Mouse (Mus musculus) limb, embryonic 14.5 days (tissue): ENCODE data around the gene Lax1. TPM values are rescaled to one million over a fixed set of nuclear protein-coding genes. Genes with fewer than 3 reads are reported as not detected.
"Not testable (repeated sequence)": the region's sequence is repeated elsewhere in the genome, so short reads cannot be mapped to it uniquely, and the experiment has no call there.

Experiments
- ATAC-seq: fragments of 200-750 bp; cut with Nextera tagmentation; 2 replicates; pipeline ENCODE4 v1.8.0; 2017; ENCODE audit warnings: low read depth, moderate number of reproducible peaks, moderate TSS enrichment; ENCODE audit not compliant: low FRiP score
- DNase-seq: peaks from one replicate; pipeline ENCODE4 v3.0.0-alpha.2; 2015; ENCODE audit warnings: low spot score
- H3K27ac ChIP-seq: fragments of 300-500 bp; sonication (generic); replicated peaks from 2 replicates; pipeline ENCODE4 v1.5.1; 2014; ENCODE audit warnings: low read depth, mild to moderate bottlenecking, low read length, moderate library complexity, mixed read lengths
- H3K27me3 ChIP-seq: fragments of 300-500 bp; sonication (generic); 2 replicates; pipeline ENCODE4 v1.6.1; 2014; ENCODE audit warnings: low read length, mixed read lengths; ENCODE audit not compliant: control insufficient read depth, insufficient read depth
- H3K36me3 ChIP-seq: fragments of 300-500 bp; sonication (generic); 2 replicates; pipeline ENCODE4 v1.6.1; 2014; ENCODE audit warnings: mild to moderate bottlenecking, low read length, moderate library complexity, mixed read lengths; ENCODE audit not compliant: control insufficient read depth, insufficient read depth
- H3K4me1 ChIP-seq: fragments of 300-500 bp; sonication (generic); 2 replicates; pipeline ENCODE4 v1.6.1; 2014; ENCODE audit warnings: antibody characterized with exemption, low read length, mixed read lengths; ENCODE audit not compliant: control insufficient read depth, insufficient read depth
- H3K4me2 ChIP-seq: fragments of 300-500 bp; sonication (generic); replicated peaks from 2 replicates; pipeline ENCODE4 v1.6.1; 2014; ENCODE audit warnings: low read depth, mild to moderate bottlenecking, low read length, moderate library complexity; ENCODE audit not compliant: severe bottlenecking
- H3K4me3 ChIP-seq: fragments of 300-500 bp; sonication (generic); replicated peaks from 2 replicates; pipeline ENCODE4 v1.5.1; 2014; ENCODE audit warnings: low read length
- H3K9ac ChIP-seq: fragments of 300-500 bp; sonication (generic); 2 replicates; pipeline ENCODE4 v1.6.1; 2014; ENCODE audit warnings: mild to moderate bottlenecking, low read depth, low read length, moderate library complexity; ENCODE audit not compliant: severe bottlenecking
- H3K9me3 ChIP-seq: fragments of 300-500 bp; sonication (generic); 2 replicates; pipeline ENCODE4 v1.6.1; 2016; ENCODE audit warnings: low read length; ENCODE audit not compliant: control insufficient read depth
- POLR2A ChIP-seq: fragments of 200-500 bp; IDR thresholded peaks from 2 replicates; pipeline ENCODE4 v1.8.0; 2012; ENCODE audit warnings: inconsistent platforms, mild to moderate bottlenecking, moderate library complexity, borderline replicate concordance; ENCODE audit not compliant: insufficient read depth, insufficient read length; ENCODE audit errors: extremely low read depth
- WGBS: fragments of 180-500 bp; shearing (Covaris S2); extraction: QIAGEN DNeasy Blood & Tissue Kit; methylation state at CpG from one replicate; pipeline ENCODE4 v1.1.7; 2014; 5-methylcytosine and 5-hydroxymethylcytosine counted together
- polyA plus RNA-seq, 2 experiments: library from polyadenylated mRNA; depleted of rRNA in 1 of 2; stranded (reverse) in 1 of 2; unstranded in 1 of 2; fragments of >200 nt; fragmentation: Nextera tagmentation in 1 of 2; extraction: Ambion mirVana in 1 of 2; gene quantifications; 2 replicates each; pipeline versions ENCODE4 v1.2.1 to v1.2.3; 2012 to 2014

Lax1 gene
- polyA plus RNA-seq, 2 experiments, result 0.18 to 1.7 TPM

DNA sequence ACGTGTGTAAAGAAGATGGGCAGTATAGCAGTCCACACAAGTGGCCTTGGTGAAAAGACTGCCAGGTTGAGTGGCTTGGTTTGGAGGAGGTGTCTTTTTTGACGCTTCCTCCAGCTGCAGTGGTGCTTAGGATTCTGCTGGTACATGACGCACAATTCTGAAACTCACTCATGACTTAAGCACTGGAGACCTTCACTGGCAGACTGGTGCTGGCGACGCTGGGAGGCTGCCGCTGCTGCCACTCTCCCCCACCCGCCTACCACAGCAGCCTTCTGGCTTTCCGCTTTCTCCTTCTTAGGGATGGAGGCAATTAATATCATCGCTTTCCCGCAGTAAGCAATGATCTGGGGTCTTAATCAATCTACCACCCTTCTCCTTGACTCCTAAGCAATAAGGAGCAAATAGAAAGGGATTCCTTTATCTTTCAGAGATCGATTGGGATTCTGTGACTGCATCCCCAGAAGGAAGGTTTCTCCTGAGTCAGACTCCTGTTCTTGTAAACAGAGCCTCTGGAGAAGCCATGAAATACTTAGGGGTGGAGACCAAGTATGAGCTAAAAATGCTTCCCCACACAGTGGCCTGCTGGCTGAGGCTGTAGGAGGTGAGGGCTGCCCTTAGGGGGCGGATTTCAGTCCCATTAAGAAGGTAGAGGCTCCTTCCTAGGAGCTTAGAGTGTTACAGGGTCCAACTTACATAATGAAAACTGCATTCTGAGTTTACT, 22.5 kb upstream of the Lax1 start:
- peaks cover 20% of the 10 kb centered on the region for H3K4me1 ChIP-seq
- no peak overlapping the region for H3K9ac ChIP-seq
- no peaks in the 10 kb centered on the region for H3K27me3 ChIP-seq
- H3K9me3 ChIP-seq, result no peaks in the 10 kb centered on the region
- peaks cover 22% of the 10 kb centered on the region for H3K36me3 ChIP-seq
- peak overlapping the region; percentile 43; the same call in 1 of the 2 replicates for H3K27ac ChIP-seq
- ATAC-seq, result no peak
- 34% methylated on average over 12 of the region's 12 CpGs for WGBS
- no peak overlapping the region for H3K4me3 ChIP-seq
- no peak overlapping the region for H3K4me2 ChIP-seq
- no peak for DNase-seq
- no peak for TF ChIP-seq POLR2A

DNA sequence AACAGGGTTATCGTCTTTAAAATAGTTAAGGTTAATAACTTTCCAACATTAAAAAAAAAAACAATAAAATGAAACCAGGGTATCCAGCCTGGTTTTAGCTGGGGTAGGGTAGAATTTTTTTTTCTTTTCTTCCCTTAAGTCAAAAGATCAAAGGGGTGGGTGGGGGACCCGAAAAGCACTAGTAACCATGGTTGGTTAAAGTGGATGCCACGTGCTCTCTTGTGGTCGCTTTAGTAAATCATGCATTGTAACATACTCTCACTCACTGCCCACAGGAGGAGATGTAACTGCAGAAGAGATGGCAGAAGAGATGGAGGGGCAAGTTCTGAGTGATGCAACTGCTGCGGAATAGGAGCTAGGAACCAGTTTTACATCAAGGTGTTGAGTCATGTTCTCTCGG, 21.5 kb upstream of the Lax1 start:
- no peak overlapping the region for H3K9ac ChIP-seq
- no peak overlapping the region for H3K27ac ChIP-seq
- no peak overlapping the region for H3K4me2 ChIP-seq
- H3K36me3 ChIP-seq, result peaks cover 18% of the 10 kb centered on the region
- 32% methylated on average over 6 of the region's 6 CpGs for WGBS
- DNase-seq, result no peak
- no peak overlapping the region for H3K4me3 ChIP-seq
- no peak for TF ChIP-seq POLR2A
- H3K4me1 ChIP-seq, result peaks cover 20% of the 10 kb centered on the region
- no peaks in the 10 kb centered on the region for H3K9me3 ChIP-seq
- ATAC-seq, result no peak
- H3K27me3 ChIP-seq, result no peaks in the 10 kb centered on the region

DNA sequence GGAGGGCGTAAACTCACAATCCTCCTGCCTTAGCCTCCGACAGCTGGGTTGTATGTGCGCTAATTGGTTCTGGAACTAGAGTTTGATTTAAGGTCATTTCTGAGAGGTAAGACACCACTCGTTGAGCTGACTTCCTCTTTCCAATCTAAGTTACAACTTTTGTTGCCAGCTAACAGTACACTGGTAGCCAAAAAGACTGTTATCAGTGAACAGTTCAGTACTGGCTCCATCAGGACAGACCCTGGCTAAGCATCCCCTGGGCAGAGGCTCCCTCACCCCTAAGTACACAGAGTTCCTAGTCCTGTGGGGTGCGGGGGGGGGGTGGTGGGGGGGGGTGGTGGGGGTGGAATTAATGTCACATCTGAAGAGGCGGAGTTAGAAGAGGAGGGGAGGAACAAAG, 21.0 kb upstream of the Lax1 start:
- Histone ChIP-seq H3K9me3 (no peaks in the 10 kb centered on the region), H3K4me3 (no peak overlapping the region), H3K27ac (no peak overlapping the region), H3K9ac (no peak overlapping the region), H3K36me3 (peaks cover 19% of the 10 kb centered on the region), H3K4me1 (peaks cover 20% of the 10 kb centered on the region), H3K27me3 (no peaks in the 10 kb centered on the region), H3K4me2 (no peak overlapping the region)
- no peak for DNase-seq
- WGBS, result 58% methylated on average over 6 of the region's 6 CpGs
- no peak for ATAC-seq
- no peak for TF ChIP-seq POLR2A

DNA sequence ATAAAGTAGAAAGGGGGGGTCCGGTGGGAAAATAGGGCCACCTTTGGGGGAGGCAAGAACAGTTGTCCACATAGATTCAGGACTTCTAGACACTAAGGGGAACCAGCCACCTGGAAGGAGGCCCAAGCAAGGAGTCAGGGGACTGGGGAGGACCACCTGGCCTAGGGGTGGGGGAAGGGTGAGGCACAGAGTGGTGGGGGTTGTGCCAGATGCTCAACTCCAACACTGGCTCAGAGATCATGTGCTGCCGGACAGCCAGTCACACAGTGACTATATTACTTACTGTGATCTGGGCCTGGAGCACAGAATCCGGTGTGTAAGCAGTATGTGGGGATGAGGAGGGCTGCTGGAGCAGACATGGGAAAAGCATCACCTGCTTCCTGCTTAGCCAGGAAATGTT, 19.4 kb upstream of the Lax1 start:
- WGBS, result 37% methylated on average over 3 of the region's 3 CpGs
- no peak for DNase-seq
- no peak overlapping the region for H3K4me2 ChIP-seq
- no peaks in the 10 kb centered on the region for H3K9me3 ChIP-seq
- ATAC-seq, result peak; percentile 48; the same call in 1 of the 2 replicates
- peaks cover 20% of the 10 kb centered on the region for H3K4me1 ChIP-seq
- H3K27me3 ChIP-seq, result no peaks in the 10 kb centered on the region
- no peak for TF ChIP-seq POLR2A
- no peak overlapping the region for H3K4me3 ChIP-seq
- peaks cover 17% of the 10 kb centered on the region for H3K36me3 ChIP-seq
- no peak overlapping the region for H3K9ac ChIP-seq
- no peak overlapping the region for H3K27ac ChIP-seq

DNA sequence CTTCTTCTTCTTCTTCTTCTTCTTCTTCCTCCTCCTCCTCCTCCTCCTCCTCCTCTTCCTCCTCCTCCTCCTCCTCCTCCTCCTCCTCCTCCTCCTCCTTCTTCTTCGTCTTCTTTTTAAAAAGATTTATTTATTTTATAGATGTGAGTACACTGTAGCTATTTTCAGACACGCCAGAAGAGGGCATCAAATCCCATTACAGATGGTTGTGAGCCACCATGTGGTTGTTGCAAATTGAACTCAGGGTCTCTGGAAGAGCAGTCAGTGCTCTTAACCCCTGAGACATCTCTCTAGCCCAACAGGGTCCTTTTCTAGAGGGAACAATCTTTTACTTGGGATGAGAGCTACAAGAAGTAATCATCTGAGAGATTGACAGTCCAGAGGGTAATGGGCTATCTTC, 11.9 kb upstream of the Lax1 start:
- WGBS, result 6% methylated on average over 2 of the region's 2 CpGs
- H3K27ac ChIP-seq, H3K9ac ChIP-seq, ATAC-seq, H3K4me1 ChIP-seq, H3K9me3 ChIP-seq, H3K4me2 ChIP-seq, DNase-seq, H3K27me3 ChIP-seq, H3K4me3 ChIP-seq: not testable (repeated sequence)
- H3K36me3 ChIP-seq, result peaks cover 15% of the 10 kb centered on the region
